Mouse (Mus musculus): ENCODE data around the gene Sema6b. TPM values are rescaled to one million over a fixed set of nuclear protein-coding genes. Genes with fewer than 3 reads are reported as not detected.

Gene Sema6b
- polyA plus RNA-seq, 2 experiments, result 3.8 to 10.5 TPM

- ATAC-seq (ENCODE audit: low FRiP score, low read depth) (no peak), DNase-seq (ENCODE audit: low spot score) (no peak)
- Histone ChIP-seq H3K4me2 (replicated peaks; ENCODE audit: low read depth, low read length, severe bottlenecking) (no peak overlapping the region), H3K27me3 (ENCODE audit: control insufficient read depth, insufficient read depth, low read length) (no peaks in the 10 kb centered on the region), H3K36me3 (ENCODE audit: control insufficient read depth, insufficient read depth, low read length) (peaks cover 81% of the 10 kb centered on the region), H3K27ac (replicated peaks; ENCODE audit: low read depth, low read length) (no peak overlapping the region), H3K4me1 (ENCODE audit: control insufficient read depth, insufficient read depth, low read length) (no peaks in the 10 kb centered on the region), H3K9me3 (ENCODE audit: control insufficient read depth, low read length) (no peaks in the 10 kb centered on the region), H3K9ac (ENCODE audit: low read depth, low read length, severe bottlenecking) (no peak overlapping the region), H3K4me3 (replicated peaks; ENCODE audit: low read length) (no peak overlapping the region)
- TF ChIP-seq POLR2A (IDR thresholded peaks at IDR 0.05; ENCODE audit: borderline replicate concordance, extremely low read depth, insufficient read depth, insufficient read length), result no peak
- 92% methylated on average over 12 of the region's 12 CpGs for WGBS
Observed at GRCm38 (mm10) chr17:56096883-56097282, 43.3 kb downstream of the Sema6b start.

- no peak for TF ChIP-seq POLR2A (IDR thresholded peaks at IDR 0.05; ENCODE audit: borderline replicate concordance, extremely low read depth, insufficient read depth, insufficient read length)
- no peak overlapping the region for H3K4me3 ChIP-seq (replicated peaks; ENCODE audit: low read length)
- H3K9ac ChIP-seq (ENCODE audit: low read depth, low read length, severe bottlenecking), result no peak overlapping the region
- no peaks in the 10 kb centered on the region for H3K27me3 ChIP-seq (ENCODE audit: control insufficient read depth, insufficient read depth, low read length)
- ATAC-seq (ENCODE audit: low FRiP score, low read depth) (no peak), DNase-seq (ENCODE audit: low spot score) (peak; percentile 23)
- H3K4me1 ChIP-seq (ENCODE audit: control insufficient read depth, insufficient read depth, low read length), result no peaks in the 10 kb centered on the region
- no peak overlapping the region for H3K4me2 ChIP-seq (replicated peaks; ENCODE audit: low read depth, low read length, severe bottlenecking)
- peaks cover 70% of the 10 kb centered on the region for H3K36me3 ChIP-seq (ENCODE audit: control insufficient read depth, insufficient read depth, low read length)
- WGBS, result 69% methylated on average over 1 of the region's 1 CpGs
- no peak overlapping the region for H3K27ac ChIP-seq (replicated peaks; ENCODE audit: low read depth, low read length)
- no peaks in the 10 kb centered on the region for H3K9me3 ChIP-seq (ENCODE audit: control insufficient read depth, low read length)
Observed at GRCm38 (mm10) chr17:56092794-56093193, 47.3 kb downstream of the Sema6b start.

GRCm38 (mm10) chr17:56092312-56092711, 47.8 kb downstream of the Sema6b start:
- no peaks in the 10 kb centered on the region for H3K9me3 ChIP-seq (ENCODE audit: control insufficient read depth, low read length)
- no peak for ATAC-seq (ENCODE audit: low FRiP score, low read depth)
- no peak overlapping the region for H3K4me2 ChIP-seq (replicated peaks; ENCODE audit: low read depth, low read length, severe bottlenecking)
- peaks cover 70% of the 10 kb centered on the region for H3K36me3 ChIP-seq (ENCODE audit: control insufficient read depth, insufficient read depth, low read length)
- H3K9ac ChIP-seq (ENCODE audit: low read depth, low read length, severe bottlenecking), result no peak overlapping the region
- no peaks in the 10 kb centered on the region for H3K4me1 ChIP-seq (ENCODE audit: control insufficient read depth, insufficient read depth, low read length)
- no peaks in the 10 kb centered on the region for H3K27me3 ChIP-seq (ENCODE audit: control insufficient read depth, insufficient read depth, low read length)
- TF ChIP-seq POLR2A (IDR thresholded peaks at IDR 0.05; ENCODE audit: borderline replicate concordance, extremely low read depth, insufficient read depth, insufficient read length), result no peak
- no peak overlapping the region for H3K27ac ChIP-seq (replicated peaks; ENCODE audit: low read depth, low read length)
- no peak for DNase-seq (ENCODE audit: low spot score)
- WGBS, result 92% methylated on average over 1 of the region's 1 CpGs
- no peak overlapping the region for H3K4me3 ChIP-seq (replicated peaks; ENCODE audit: low read length)

- Histone ChIP-seq H3K27ac (replicated peaks; ENCODE audit: low read depth, low read length) (no peak overlapping the region), H3K4me2 (replicated peaks; ENCODE audit: low read depth, low read length, severe bottlenecking) (peak overlapping the region; percentile 85), H3K27me3 (ENCODE audit: control insufficient read depth, insufficient read depth, low read length) (no peaks in the 10 kb centered on the region), H3K4me1 (ENCODE audit: control insufficient read depth, insufficient read depth, low read length) (peaks cover 18% of the 10 kb centered on the region), H3K4me3 (replicated peaks; ENCODE audit: low read length) (peak overlapping the region; percentile 92), H3K9ac (ENCODE audit: low read depth, low read length, severe bottlenecking) (peak overlapping the region; percentile 74), H3K36me3 (ENCODE audit: control insufficient read depth, insufficient read depth, low read length) (peaks cover 28% of the 10 kb centered on the region), H3K9me3 (ENCODE audit: control insufficient read depth, low read length) (no peaks in the 10 kb centered on the region)
- ATAC-seq (ENCODE audit: low FRiP score, low read depth), result peak; percentile 28
- peak; percentile 84 for DNase-seq (ENCODE audit: low spot score)
- no peak for TF ChIP-seq POLR2A (IDR thresholded peaks at IDR 0.05; ENCODE audit: borderline replicate concordance, extremely low read depth, insufficient read depth, insufficient read length)
- WGBS, result 9% methylated on average over 8 of the region's 8 CpGs
Observed at GRCm38 (mm10) chr17:56080781-56081585, 59.2 kb downstream of the Sema6b start.

GRCm38 (mm10) chr17:56079921-56080320, 60.2 kb downstream of the Sema6b start:
- Histone ChIP-seq H3K27ac (replicated peaks; ENCODE audit: low read depth, low read length) (0 out of 2 replicates have a peak overlapping the region, but pooled peaks have one; percentile 48), H3K4me1 (ENCODE audit: control insufficient read depth, insufficient read depth, low read length) (peaks cover 25% of the 10 kb centered on the region), H3K36me3 (ENCODE audit: control insufficient read depth, insufficient read depth, low read length) (peaks cover 22% of the 10 kb centered on the region), H3K4me2 (replicated peaks; ENCODE audit: low read depth, low read length, severe bottlenecking) (peak overlapping the region; percentile 85), H3K9ac (ENCODE audit: low read depth, low read length, severe bottlenecking) (peak overlapping the region; percentile 74), H3K9me3 (ENCODE audit: control insufficient read depth, low read length) (no peaks in the 10 kb centered on the region), H3K27me3 (ENCODE audit: control insufficient read depth, insufficient read depth, low read length) (no peaks in the 10 kb centered on the region), H3K4me3 (replicated peaks; ENCODE audit: low read length) (peak overlapping the region; percentile 92)
- no peak for TF ChIP-seq POLR2A (IDR thresholded peaks at IDR 0.05; ENCODE audit: borderline replicate concordance, extremely low read depth, insufficient read depth, insufficient read length)
- ATAC-seq (ENCODE audit: low FRiP score, low read depth) (no peak), DNase-seq (ENCODE audit: low spot score) (no peak)
- WGBS, result 2% methylated on average over 11 of the region's 11 CpGs
